Mouse (Mus musculus): ENCODE measurements around the gene Nfxl1. TPM values are rescaled to one million over a fixed set of nuclear protein-coding genes. Genes with fewer than 3 reads are reported as not detected.
"Not testable (repeated sequence)": the region's sequence is repeated elsewhere in the genome, so short reads cannot be mapped to it uniquely, and the experiment has no call there.

Nfxl1 gene
- polyA plus RNA-seq (2011; ENCODE audit: insufficient read length, low read depth, missing spikeins) = 28.5 and 52.7 TPM in 2 replicates

- no peaks in the 10 kb centered on the region for H3K4me1 ChIP-seq (ENCODE audit: control insufficient read depth, insufficient read depth, low read length)
- no peak for TF ChIP-seq CTCF (IDR thresholded peaks at IDR 0.05; ENCODE audit: borderline replicate concordance, insufficient read depth, low read length)
- peak; percentile 83 for TF ChIP-seq POLR2A (IDR thresholded peaks at IDR 0.05; ENCODE audit: low read depth, low read length)
- H3K27ac ChIP-seq (ENCODE audit: insufficient read depth, low read length) = 0 out of 2 replicates have a peak within 1 kb of the TSS, but pooled peaks have one; percentile 7
- peak within 1 kb of the TSS; percentile 74 for H3K4me3 ChIP-seq (ENCODE audit: insufficient read depth, low read length)
Measured at GRCm38 (mm10) chr5:72559544-72560049, at the start of gene Nfxl1. TSS of gene Nfxl1 (minus strand) at chr5:72559684.

- Histone ChIP-seq H3K4me3 (ENCODE audit: insufficient read depth, low read length) (no peak overlapping the region), H3K27ac (ENCODE audit: insufficient read depth, low read length) (no peak overlapping the region), H3K4me1 (ENCODE audit: control insufficient read depth, insufficient read depth, low read length) (no peaks in the 10 kb centered on the region)
- no peak for TF ChIP-seq CTCF (IDR thresholded peaks at IDR 0.05; ENCODE audit: borderline replicate concordance, insufficient read depth, low read length)
- TF ChIP-seq POLR2A (IDR thresholded peaks at IDR 0.05; ENCODE audit: low read depth, low read length) = no peak
Measured at GRCm38 (mm10) chr5:72603138-72603537, 43.7 kb upstream of the Nfxl1 start.

GRCm38 (mm10) chr5:72601006-72601405 lies 41.5 kb upstream of the Nfxl1 start:
- no peak overlapping the region for H3K27ac ChIP-seq (ENCODE audit: insufficient read depth, low read length)
- no peak overlapping the region for H3K4me3 ChIP-seq (ENCODE audit: insufficient read depth, low read length)
- peak; percentile 53; the same call in 1 of the 2 replicates for TF ChIP-seq CTCF (IDR thresholded peaks at IDR 0.05; ENCODE audit: borderline replicate concordance, insufficient read depth, low read length)
- no peak for TF ChIP-seq POLR2A (IDR thresholded peaks at IDR 0.05; ENCODE audit: low read depth, low read length)
- H3K4me1 ChIP-seq (ENCODE audit: control insufficient read depth, insufficient read depth, low read length) = no peaks in the 10 kb centered on the region

GRCm38 (mm10) chr5:72587192-72587681 lies 27.8 kb upstream of the Nfxl1 start, which contains the start of gene Gm5868:
TSS of gene Gm5868 (minus strand) at chr5:72587551.
- no peak for TF ChIP-seq CTCF (IDR thresholded peaks at IDR 0.05; ENCODE audit: borderline replicate concordance, insufficient read depth, low read length)
- no peak for TF ChIP-seq POLR2A (IDR thresholded peaks at IDR 0.05; ENCODE audit: low read depth, low read length)
- Histone ChIP-seq H3K4me3 (ENCODE audit: insufficient read depth, low read length) (0 out of 2 replicates have a peak within 1 kb of the TSS, but pooled peaks have one; percentile 14), H3K4me1 (ENCODE audit: control insufficient read depth, insufficient read depth, low read length) (no peaks in the 10 kb centered on the region), H3K27ac (ENCODE audit: insufficient read depth, low read length) (no peak within 1 kb of the TSS)

- H3K4me1 ChIP-seq (ENCODE audit: control insufficient read depth, insufficient read depth, low read length); H3K27ac ChIP-seq (ENCODE audit: insufficient read depth, low read length); H3K4me3 ChIP-seq (ENCODE audit: insufficient read depth, low read length): not testable (repeated sequence)
Measured at GRCm38 (mm10) chr5:72586667-72587191, 27.2 kb upstream of the Nfxl1 start.

GRCm38 (mm10) chr5:72586122-72586521 lies 26.6 kb upstream of the Nfxl1 start:
- H3K4me3 ChIP-seq (ENCODE audit: insufficient read depth, low read length); H3K27ac ChIP-seq (ENCODE audit: insufficient read depth, low read length); H3K4me1 ChIP-seq (ENCODE audit: control insufficient read depth, insufficient read depth, low read length): not testable (repeated sequence)

- not testable (repeated sequence) for H3K4me1 ChIP-seq (ENCODE audit: control insufficient read depth, insufficient read depth, low read length); H3K27ac ChIP-seq (ENCODE audit: insufficient read depth, low read length)
- peak within 1 kb of the TSS; percentile 9; the same call in 1 of the 2 replicates for H3K4me3 ChIP-seq (ENCODE audit: insufficient read depth, low read length)
Measured at GRCm38 (mm10) chr5:72580970-72581332, 21.5 kb upstream of the Nfxl1 start, which contains the start of gene Zar1. TSS of gene Zar1 (minus strand) at chr5:72581254.

GRCm38 (mm10) chr5:72580088-72580969 lies 20.8 kb upstream of the Nfxl1 start:
- H3K4me1 ChIP-seq (ENCODE audit: control insufficient read depth, insufficient read depth, low read length); H3K27ac ChIP-seq (ENCODE audit: insufficient read depth, low read length): not testable (repeated sequence)
- peak overlapping the region; percentile 9; the same call in 1 of the 2 replicates for H3K4me3 ChIP-seq (ENCODE audit: insufficient read depth, low read length)

GRCm38 (mm10) chr5:72579599-72579998 lies 20.1 kb upstream of the Nfxl1 start:
- H3K4me3 ChIP-seq (ENCODE audit: insufficient read depth, low read length); H3K27ac ChIP-seq (ENCODE audit: insufficient read depth, low read length); H3K4me1 ChIP-seq (ENCODE audit: control insufficient read depth, insufficient read depth, low read length): not testable (repeated sequence)

GRCm38 (mm10) chr5:72565621-72566020 lies 6.1 kb upstream of the Nfxl1 start:
- Histone ChIP-seq H3K4me3 (ENCODE audit: insufficient read depth, low read length) (no peak overlapping the region), H3K27ac (ENCODE audit: insufficient read depth, low read length) (no peak overlapping the region), H3K4me1 (ENCODE audit: control insufficient read depth, insufficient read depth, low read length) (no peaks in the 10 kb centered on the region)
- no peak for TF ChIP-seq CTCF (IDR thresholded peaks at IDR 0.05; ENCODE audit: borderline replicate concordance, insufficient read depth, low read length)
- TF ChIP-seq POLR2A (IDR thresholded peaks at IDR 0.05; ENCODE audit: low read depth, low read length) = no peak

- not testable (repeated sequence) for H3K27ac ChIP-seq (ENCODE audit: insufficient read depth, low read length); H3K4me1 ChIP-seq (ENCODE audit: control insufficient read depth, insufficient read depth, low read length); H3K4me3 ChIP-seq (ENCODE audit: insufficient read depth, low read length)
Measured at GRCm38 (mm10) chr5:72563183-72563582, 3.7 kb upstream of the Nfxl1 start.
